Mouse (Mus musculus): Measurements from ENCODE around the gene Hrasls. TPM values are rescaled to one million over a fixed set of nuclear protein-coding genes. Genes with fewer than 3 reads are reported as not detected.

Gene Hrasls
- 1 to 10 TPM in 1 of 2 experiments, under 1 TPM in 1; 0.50 to 6.0 TPM for total RNA-seq (2021)
- long read RNA-seq, experiment 1, transcript Hrasls-204 (4 exons, 854 nt), result major isoform, 9 of 13 reads
- long read RNA-seq, experiment 1, partial matches to known transcripts, result 0 of 13 reads
- long read RNA-seq, experiment 1, other reads (novel, unspliced or antisense), result 3 of 13 reads
- long read RNA-seq, experiment 2, result 0 reads

- peak; percentile 73 to 87 for DNase-seq
Observed at GRCm38 (mm10) chr16:29209605-29210411, at the start of gene Hrasls. Hrasls (plus strand) TSS chr16:29209695.

- no peak for DNase-seq
Observed at GRCm38 (mm10) chr16:29162271-29162670, 47.2 kb upstream of the Hrasls start.

GRCm38 (mm10) chr16:29167051-29167450 is 42.4 kb upstream of the Hrasls start:
- DNase-seq, result no peak

GRCm38 (mm10) chr16:29171741-29172140 is 37.8 kb upstream of the Hrasls start:
- DNase-seq, result no peak

GRCm38 (mm10) chr16:29173201-29173600 is 36.3 kb upstream of the Hrasls start:
- DNase-seq, result peak; percentile 4 to 47

- DNase-seq, result peak; percentile 2 to 3
Observed at GRCm38 (mm10) chr16:29174831-29175350, 34.6 kb upstream of the Hrasls start.

GRCm38 (mm10) chr16:29192911-29193310 is 16.6 kb upstream of the Hrasls start:
- DNase-seq, result no peak

GRCm38 (mm10) chr16:29193981-29194380 is 15.5 kb upstream of the Hrasls start:
- DNase-seq, result no peak

- peak; percentile 15 to 30 for DNase-seq
Observed at GRCm38 (mm10) chr16:29195156-29195555, 14.3 kb upstream of the Hrasls start.

GRCm38 (mm10) chr16:29198461-29198860 is 11.0 kb upstream of the Hrasls start:
- DNase-seq, result no peak

GRCm38 (mm10) chr16:29201146-29201545 is 8.3 kb upstream of the Hrasls start:
- no peak for DNase-seq

- no peak for DNase-seq
Observed at GRCm38 (mm10) chr16:29204875-29205274, 4.6 kb upstream of the Hrasls start.

- DNase-seq, result no peak
Observed at GRCm38 (mm10) chr16:29205581-29205980, 3.9 kb upstream of the Hrasls start.

GRCm38 (mm10) chr16:29208841-29209240 is 654 bp upstream of the Hrasls start:
- peak; percentile 15 for DNase-seq

GRCm38 (mm10) chr16:29216395-29217295 is 7.2 kb downstream of the Hrasls start:
- no peak for DNase-seq

GRCm38 (mm10) chr16:29235951-29236350 is 26.5 kb downstream of the Hrasls start:
- DNase-seq, result no peak

GRCm38 (mm10) chr16:29254325-29254724 is 44.8 kb downstream of the Hrasls start:
- DNase-seq, result no peak

Other genes with a start within 250 kb of the Hrasls start
- not detected for gene Atp13a5, start 169.0 kb downstream of the Hrasls start, total RNA-seq (2021)